ENCODE assay signal across 21 mouse cellular contexts in the genomic region with DNA sequence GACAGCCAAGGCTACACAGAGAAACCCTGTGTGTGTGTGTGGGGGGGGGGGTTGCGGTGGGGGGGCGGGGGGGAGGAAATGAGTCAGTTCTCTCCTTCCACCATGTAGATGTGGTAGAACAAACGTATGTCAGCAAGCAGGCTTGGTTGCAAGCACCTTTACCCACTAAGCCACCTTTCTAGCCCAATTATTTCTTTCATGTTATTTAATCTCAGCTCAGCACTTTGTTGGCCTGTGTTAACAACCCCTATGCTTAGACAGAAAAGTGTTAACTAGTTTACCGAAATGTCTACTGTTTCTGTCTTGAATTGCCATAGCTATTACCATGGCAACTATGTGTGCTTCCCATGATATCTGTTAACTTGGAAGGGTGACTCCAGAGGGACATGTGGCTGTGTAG. TPM values are rescaled to one million over a fixed set of nuclear protein-coding genes. Genes with fewer than 3 reads are reported as not detected.
DNase-seq lines count a peak whose midpoint lies in the region; ATAC-seq lines count a peak whose summit lies in the region.
"Had no signal": no experiment of that assay in that cellular context is flagged by ENCODE, and none has a peak within 500 bp of the region (broad histone marks: within the 10 kb centered on the region; RNA-seq: fewer than 3 reads in every experiment).

No protein-coding gene starts in this region.

- WGBS in kidney, embryonic 16.5 days, result 83% methylated on average over 4 of the region's 4 CpGs
- 79% methylated on average over 4 of the region's 4 CpGs for WGBS in midbrain, embryonic 16.5 days

- H3K36me3 ChIP-seq in kidney, embryonic 16.5 days (ENCODE audit: insufficient read depth, low read length), result no peaks in the 10 kb centered on the region
- H3K36me3 ChIP-seq in midbrain, embryonic 16.5 days (ENCODE audit: control insufficient read depth, insufficient read depth, low read length), result no peaks in the 10 kb centered on the region
- H3K36me3 ChIP-seq: hindbrain, embryonic 10.5 days; hindbrain, embryonic 13.5 days had no signal

- H3K9ac ChIP-seq in kidney, embryonic 16.5 days (replicated peaks; ENCODE audit: low read length), result no peak overlapping the region
- H3K9ac ChIP-seq in midbrain, embryonic 16.5 days (ENCODE audit: low read depth, low read length), result no peak overlapping the region
- H3K9ac ChIP-seq: hindbrain, embryonic 13.5 days had no signal

- H3K4me2 ChIP-seq in kidney, embryonic 16.5 days (replicated peaks; ENCODE audit: low read depth, low read length), result no peak overlapping the region
- H3K4me2 ChIP-seq in midbrain, embryonic 16.5 days (ENCODE audit: low read length), result no peak overlapping the region
- H3K4me2 ChIP-seq: hindbrain, embryonic 13.5 days had no signal

- DNase-seq in kidney, postnatal 14 days, result no peak
- DNase-seq in CD4-positive helper T cell, adult 2 months (ENCODE audit: low read depth, low spot score), result peak; percentile 67
- DNase-seq in naive thymus-derived CD4-positive, alpha-beta T cell, adult 2 months (ENCODE audit: low read depth), result peak; percentile 59
- DNase-seq in spleen, adult 18-20 months, result no peak
- DNase-seq: adrenal gland, postnatal 14 days; cerebellum, adult 11-12 months; cerebellum, adult 8-10 months; cerebellum, postnatal 10 days; cerebellum, postnatal 36 days; gastrocnemius, postnatal 25 days; heart, adult 2 months; heart, postnatal 36 days; kidney, adult 18-20 months had no signal

- H3K9me3 ChIP-seq in kidney, embryonic 16.5 days (ENCODE audit: low read length), result no peaks in the 10 kb centered on the region
- H3K9me3 ChIP-seq in midbrain, embryonic 16.5 days (replicated peaks; ENCODE audit: control insufficient read depth, low read length, poor library complexity, severe bottlenecking), result no peaks in the 10 kb centered on the region
- H3K9me3 ChIP-seq: hindbrain, embryonic 10.5 days; hindbrain, embryonic 13.5 days had no signal

- 0 out of 2 replicates have a peak overlapping the region, but pooled peaks have one; percentile 29 for H3K27ac ChIP-seq in kidney, embryonic 16.5 days (ENCODE audit: low read length)
- H3K27ac ChIP-seq in midbrain, embryonic 16.5 days (ENCODE audit: low read length), result no peak overlapping the region
- H3K27ac ChIP-seq: hindbrain, embryonic 10.5 days; hindbrain, embryonic 13.5 days had no signal

- no peak for ATAC-seq in kidney, embryonic 16.5 days (ENCODE audit: low FRiP score, low TSS enrichment)
- peak; percentile 11 for ATAC-seq in CD4-positive, CD25-positive, alpha-beta regulatory T cell, adult 4 months
- ATAC-seq in midbrain, embryonic 16.5 days, result no peak
- ATAC-seq: forebrain, embryonic 14.5 days; hindbrain, embryonic 16.5 days; intestine, embryonic 16.5 days had no signal

- H3K27me3 ChIP-seq in kidney, embryonic 16.5 days (ENCODE audit: insufficient read depth, low read length), result no peaks in the 10 kb centered on the region
- H3K27me3 ChIP-seq in midbrain, embryonic 16.5 days (ENCODE audit: control insufficient read depth, insufficient read depth, low read depth, low read length), result no peaks in the 10 kb centered on the region
- H3K27me3 ChIP-seq: hindbrain, embryonic 13.5 days had no signal

- peaks cover 20% of the 10 kb centered on the region for H3K4me1 ChIP-seq in kidney, embryonic 16.5 days (ENCODE audit: insufficient read depth, low read length)
- H3K4me1 ChIP-seq in midbrain, embryonic 16.5 days (ENCODE audit: control insufficient read depth, insufficient read depth, low read length), result peaks cover 3% of the 10 kb centered on the region; the same call in 1 of the 2 replicates

- no peak overlapping the region for H3K4me3 ChIP-seq in kidney, embryonic 16.5 days (ENCODE audit: low read length)
- H3K4me3 ChIP-seq in midbrain, embryonic 16.5 days (ENCODE audit: low read depth, low read length), result no peak overlapping the region
- H3K4me3 ChIP-seq: hindbrain, embryonic 10.5 days; hindbrain, embryonic 13.5 days had no signal

RNA-seq across cellular contexts. Expression of gene Rbx1, which starts 44.5 kb away (rescaled TPM):
- 423 and 428 TPM in 2 replicates for polyA plus RNA-seq in kidney, embryonic 16.5 days (2015; fragmentation: Nextera tagmentation; extraction: Ambion mirVana)
- polyA plus RNA-seq in CD4-positive, CD25-positive, alpha-beta regulatory T cell, adult 4 months (2017; shearing (Covaris generic)), result 100 to 1,000 TPM; 269 to 371 TPM
- 396 and 416 TPM in 2 replicates for polyA plus RNA-seq in midbrain, embryonic 16.5 days (2015; fragmentation: Nextera tagmentation; extraction: Ambion mirVana)

Comparison
In these comparisons a context has a peak if more than half of its experiments do, and no peak if none do; other contexts are left out.
1. DNase-seq: peak in CD4-positive helper T cell, adult 2 months (single experiment) and naive thymus-derived CD4-positive, alpha-beta T cell, adult 2 months (single experiment); none in kidney, postnatal 14 days (single experiment) and spleen, adult 18-20 months (0 of 2).